Mouse (Mus musculus): Measurements from ENCODE around the gene Oas2.

GRCm38 (mm10) chr5:120710826-120711248 is 38.8 kb downstream of the Oas2 start:
- TF ChIP-seq POLR2AphosphoS5 (IDR thresholded peaks at IDR 0.05; ENCODE audit: insufficient replicate concordance, low read depth, low read length) = no peak
- TF ChIP-seq CTCF (IDR thresholded peaks at IDR 0.05; ENCODE audit: low read depth, low read length) = no peak
- TF ChIP-seq TAL1 (conservative IDR thresholded peaks at IDR 0.05; ENCODE audit: low read depth, low read length) = no peak
- no peak for TF ChIP-seq GATA1 (IDR thresholded peaks at IDR 0.05; ENCODE audit: borderline replicate concordance, low read length)

Data from G1E (cell line).